Mouse (Mus musculus) bone marrow macrophage, adult 2 months (primary cell): Measurements from ENCODE around the gene Ins2.

Experiments
- CTCF ChIP-seq: IDR thresholded peaks from 2 replicates; pipeline ENCODE4 v1.5.1; 2012; ENCODE audit warnings: low read depth, mild to moderate bottlenecking, low read length, moderate library complexity
- POLR2A ChIP-seq: IDR thresholded peaks from 2 replicates; pipeline ENCODE4 v1.6.1; 2012; ENCODE audit warnings: mild to moderate bottlenecking, low read depth, low read length, borderline replicate concordance

- no peak for TF ChIP-seq POLR2A
- TF ChIP-seq CTCF: no peak
Observed at GRCm38 (mm10) chr7:142655633-142656032, 87.5 kb downstream of the Ins2 start.
